Mouse (Mus musculus) neural tube, embryonic 14.5 days (tissue): ENCODE measurements around the gene Ugt1a6b. TPM values are rescaled to one million over a fixed set of nuclear protein-coding genes. Genes with fewer than 3 reads are reported as not detected.

ENCODE experiments used
- ATAC-seq: fragments of 200-750 bp; cut with Nextera tagmentation; 2 replicates; pipeline ENCODE4 v1.8.0; 2017; ENCODE audit warnings: low read depth, mild to moderate bottlenecking, moderate TSS enrichment, moderate library complexity
- H3K27ac ChIP-seq: fragments of 300-500 bp; sonication (generic); 2 replicates; pipeline ENCODE4 v1.5.1; 2014; ENCODE audit warnings: low read depth, mild to moderate bottlenecking, control low read depth, low read length, moderate library complexity, mixed read lengths
- H3K27me3 ChIP-seq: fragments of 300-500 bp; sonication (generic); 2 replicates; pipeline ENCODE4 v1.6.1; 2014; ENCODE audit warnings: low read length; ENCODE audit not compliant: control insufficient read depth, insufficient read depth
- H3K36me3 ChIP-seq: fragments of 300-500 bp; sonication (generic); 2 replicates; pipeline ENCODE4 v1.6.1; 2014; ENCODE audit warnings: low read length, mixed read lengths; ENCODE audit not compliant: control insufficient read depth, insufficient read depth
- H3K4me1 ChIP-seq: fragments of 300-500 bp; sonication (generic); 2 replicates; pipeline ENCODE4 v1.6.1; 2014; ENCODE audit warnings: low read length; ENCODE audit not compliant: control insufficient read depth, insufficient read depth
- H3K4me2 ChIP-seq: fragments of 300-500 bp; sonication (generic); 2 replicates; pipeline ENCODE4 v1.6.1; 2014; ENCODE audit warnings: mild to moderate bottlenecking, low read depth, low read length, control low read depth
- H3K4me3 ChIP-seq: fragments of 300-500 bp; sonication (generic); 2 replicates; pipeline ENCODE4 v1.5.1; 2014; ENCODE audit warnings: low read depth, low read length, control low read depth, mixed read lengths
- H3K9ac ChIP-seq: fragments of 300-500 bp; sonication (generic); replicated peaks from 2 replicates; pipeline ENCODE4 v1.6.1; 2014; ENCODE audit warnings: low read depth, mild to moderate bottlenecking, control low read depth, low read length, mixed read lengths
- H3K9me3 ChIP-seq: fragments of 300-500 bp; sonication (generic); 2 replicates; pipeline ENCODE4 v1.6.1; 2016; ENCODE audit warnings: low read length; ENCODE audit not compliant: control insufficient read depth
- WGBS: fragments of 180-500 bp; shearing (Covaris S2); extraction: QIAGEN DNeasy Blood & Tissue Kit; methylation state at CpG from one replicate; pipeline ENCODE4 v1.1.7; 2014; 5-methylcytosine and 5-hydroxymethylcytosine counted together
- polyA plus RNA-seq: library from polyadenylated mRNA; unstranded; fragments of >200 nt; fragmentation: Nextera tagmentation; extraction: Ambion mirVana; gene quantifications from 2 replicates; pipeline ENCODE4 v1.2.1, GENCODE M21; 2014

Gene Ugt1a6b
- polyA plus RNA-seq, 1 experiment from 2014 or later = not detected

GRCm38 (mm10) chr1:88247660-88248059 is 144.6 kb downstream of the Ugt1a6b start:
- H3K27me3 ChIP-seq = no peaks in the 10 kb centered on the region
- H3K9ac ChIP-seq = no peak overlapping the region
- H3K9me3 ChIP-seq = peaks cover 92% of the 10 kb centered on the region
- no peak overlapping the region for H3K27ac ChIP-seq
- ATAC-seq = 0 out of 2 replicates have a peak, but pooled peaks have one; percentile 3
- 51% methylated on average over 2 of the region's 2 CpGs for WGBS
- no peak overlapping the region for H3K4me2 ChIP-seq
- H3K4me3 ChIP-seq = no peak overlapping the region
- H3K4me1 ChIP-seq = no peaks in the 10 kb centered on the region
- H3K36me3 ChIP-seq = no peaks in the 10 kb centered on the region

- no peaks in the 10 kb centered on the region for H3K27me3 ChIP-seq
- no peaks in the 10 kb centered on the region for H3K36me3 ChIP-seq
- no peak overlapping the region for H3K4me3 ChIP-seq
- peaks cover 89% of the 10 kb centered on the region for H3K9me3 ChIP-seq
- H3K27ac ChIP-seq = no peak overlapping the region
- no peaks in the 10 kb centered on the region for H3K4me1 ChIP-seq
- H3K4me2 ChIP-seq = no peak overlapping the region
- WGBS = 68% methylated on average over 4 of the region's 4 CpGs
- no peak overlapping the region for H3K9ac ChIP-seq
- no peak for ATAC-seq
Measured at GRCm38 (mm10) chr1:88248658-88249057, 145.6 kb downstream of the Ugt1a6b start.

DNA sequence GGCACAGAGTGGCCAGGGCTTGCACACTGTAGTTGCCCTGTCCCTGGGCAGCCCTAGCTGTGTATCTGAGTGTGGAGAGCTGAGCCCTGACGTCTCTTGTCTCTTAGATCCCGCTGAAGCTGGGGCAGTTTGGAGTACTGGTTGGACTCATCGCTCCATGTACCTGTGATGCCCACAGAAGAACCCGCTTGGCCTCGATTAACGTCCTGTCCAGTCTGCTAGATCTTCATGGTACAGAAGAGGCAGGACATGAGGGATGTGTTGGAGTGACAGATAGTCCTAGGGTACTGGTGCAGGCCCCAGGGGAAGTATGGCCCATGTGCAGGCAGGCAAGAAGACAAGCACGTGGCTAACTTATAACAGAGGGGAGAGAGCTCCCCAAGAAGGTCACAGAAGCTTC is 146.5 kb downstream of the Ugt1a6b start:
- Histone ChIP-seq H3K4me3 (no peak overlapping the region), H3K4me1 (no peaks in the 10 kb centered on the region), H3K27me3 (no peaks in the 10 kb centered on the region), H3K36me3 (no peaks in the 10 kb centered on the region), H3K27ac (no peak overlapping the region), H3K9me3 (peaks cover 88% of the 10 kb centered on the region), H3K9ac (no peak overlapping the region), H3K4me2 (no peak overlapping the region)
- WGBS = 80% methylated on average over 7 of the region's 7 CpGs
- ATAC-seq = no peak

GRCm38 (mm10) chr1:88250023-88250422 is 147.0 kb downstream of the Ugt1a6b start:
- Histone ChIP-seq H3K4me3 (no peak overlapping the region), H3K9ac (no peak overlapping the region), H3K4me1 (no peaks in the 10 kb centered on the region), H3K9me3 (peaks cover 88% of the 10 kb centered on the region), H3K27ac (no peak overlapping the region), H3K27me3 (no peaks in the 10 kb centered on the region), H3K36me3 (no peaks in the 10 kb centered on the region), H3K4me2 (no peak overlapping the region)
- ATAC-seq = no peak
- 84% methylated on average over 5 of the region's 5 CpGs for WGBS

GRCm38 (mm10) chr1:88253106-88253505 is 150.1 kb downstream of the Ugt1a6b start:
- Histone ChIP-seq H3K27me3 (no peaks in the 10 kb centered on the region), H3K4me1 (no peaks in the 10 kb centered on the region), H3K9me3 (peaks cover 85% of the 10 kb centered on the region), H3K36me3 (no peaks in the 10 kb centered on the region), H3K4me2 (no peak overlapping the region), H3K27ac (no peak overlapping the region), H3K4me3 (no peak overlapping the region), H3K9ac (no peak overlapping the region)
- no peak for ATAC-seq
- 78% methylated on average over 8 of the region's 8 CpGs for whole genome bisulfite sequencing

GRCm38 (mm10) chr1:88253540-88253939 is 150.5 kb downstream of the Ugt1a6b start:
- Histone ChIP-seq H3K27ac (no peak overlapping the region), H3K4me2 (no peak overlapping the region), H3K27me3 (no peaks in the 10 kb centered on the region), H3K36me3 (no peaks in the 10 kb centered on the region), H3K9ac (no peak overlapping the region), H3K4me3 (no peak overlapping the region), H3K4me1 (no peaks in the 10 kb centered on the region), H3K9me3 (peaks cover 84% of the 10 kb centered on the region)
- no peak for ATAC-seq
- WGBS = 77% methylated on average over 6 of the region's 6 CpGs

DNA sequence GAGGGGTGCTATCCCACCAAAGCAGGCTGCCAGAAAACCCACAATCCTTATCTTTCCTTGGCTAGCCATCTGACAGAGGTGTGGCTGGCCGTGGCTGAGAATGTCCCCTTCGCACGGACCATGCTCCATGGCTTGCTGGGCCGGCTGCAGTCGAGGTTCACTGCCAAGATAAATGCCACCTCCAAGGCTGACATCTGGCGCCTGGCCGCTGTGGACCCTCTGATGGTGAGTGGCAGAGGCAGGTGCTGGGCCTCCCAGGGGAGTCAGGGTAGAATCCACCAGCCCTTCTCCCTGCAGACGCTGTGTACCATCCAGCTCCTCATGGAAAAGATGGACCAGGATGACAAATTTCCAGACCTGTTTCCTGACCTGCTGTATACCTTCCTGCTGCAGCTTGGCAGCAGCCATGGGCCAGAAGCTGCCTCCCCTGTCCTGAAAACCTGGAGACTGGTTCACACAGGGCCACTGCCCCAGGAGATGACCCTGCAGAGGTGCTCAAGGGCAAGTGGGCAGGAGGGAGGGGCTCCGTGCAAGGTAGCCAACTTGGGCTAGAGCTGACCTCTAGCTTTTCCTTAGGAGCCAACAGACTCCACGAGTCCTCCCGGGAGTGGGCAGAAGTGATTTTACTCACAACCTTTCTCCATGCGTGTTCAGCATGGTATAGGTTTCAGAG is 151.9 kb downstream of the Ugt1a6b start:
- no peak overlapping the region for H3K9ac ChIP-seq
- H3K9me3 ChIP-seq = peaks cover 71% of the 10 kb centered on the region
- no peak overlapping the region for H3K27ac ChIP-seq
- no peak overlapping the region for H3K4me2 ChIP-seq
- ATAC-seq = no peak
- no peaks in the 10 kb centered on the region for H3K27me3 ChIP-seq
- H3K4me3 ChIP-seq = no peak overlapping the region
- no peaks in the 10 kb centered on the region for H3K4me1 ChIP-seq
- no peaks in the 10 kb centered on the region for H3K36me3 ChIP-seq
- 89% methylated on average over 12 of the region's 12 CpGs for WGBS

- Histone ChIP-seq H3K4me1 (no peaks in the 10 kb centered on the region), H3K9ac (no peak overlapping the region), H3K4me3 (no peak overlapping the region), H3K27ac (no peak overlapping the region), H3K4me2 (no peak overlapping the region), H3K27me3 (no peaks in the 10 kb centered on the region), H3K9me3 (peaks cover 65% of the 10 kb centered on the region), H3K36me3 (0 out of 2 replicates have a peak, but pooled peaks cover 3% of the 10 kb centered on the region)
- ATAC-seq = no peak
- WGBS = 59% methylated on average over 2 of the region's 2 CpGs
Measured at GRCm38 (mm10) chr1:88255466-88255857, 152.4 kb downstream of the Ugt1a6b start.

- ATAC-seq = no peak
- Histone ChIP-seq H3K9me3 (peaks cover 58% of the 10 kb centered on the region), H3K27ac (no peak overlapping the region), H3K9ac (no peak overlapping the region), H3K4me2 (no peak overlapping the region), H3K4me3 (no peak overlapping the region), H3K27me3 (no peaks in the 10 kb centered on the region), H3K4me1 (no peaks in the 10 kb centered on the region), H3K36me3 (0 out of 2 replicates have a peak, but pooled peaks cover 9% of the 10 kb centered on the region)
- WGBS = 81% methylated on average over 13 of the region's 13 CpGs
Measured at GRCm38 (mm10) chr1:88255989-88256754, 153.1 kb downstream of the Ugt1a6b start.
